Mouse (Mus musculus): ENCODE data around the gene Nos2.

Gene Nos2

GRCm38 (mm10) chr11:78920411-78920939 lies at the start of gene Nos2:
Gene Nos2, plus strand, starts transcription at chr11:78920787.
- ChIA-PET CTCF (interaction anchor here (0.5 to 1.7 kb wide), 12 partner anchors 24 to 609 kb away, joined by 3 to 10 read pairs (median 4); no protein-coding TSS in a partner anchor), POLR2A (interaction anchor here (0.7 to 1.7 kb wide), 6 partner anchors 10 to 384 kb away, joined by 3 to 4 read pairs (median 3); partner anchors contain the start of genes Ift20 (in 1 of the 4) and Tnfaip1 (in 1 of the 4))

GRCm38 (mm10) chr11:78870891-78871290 lies 49.7 kb upstream of the Nos2 start:
- ChIA-PET POLR2A (interaction anchor here in 1 of 4 experiments (0.7 to 2.8 kb wide), 2 partner anchors 11 to 285 kb away, joined by 3 to 7 read pairs; no protein-coding TSS in a partner anchor), CTCF (interaction anchor here in 2 of 4 experiments (1.2 to 1.3 kb wide), 2 partner anchors 85 kb away, joined by 3 read pairs; no protein-coding TSS in a partner anchor)

GRCm38 (mm10) chr11:78872782-78873181 lies 47.8 kb upstream of the Nos2 start:
- CTCF ChIA-PET = interaction anchor here in 1 of 4 experiments (0.9 kb wide), 1 partner anchor 351 kb away, joined by 3 read pairs; no protein-coding TSS in a partner anchor
- POLR2A ChIA-PET = interaction anchor here in 1 of 4 experiments (0.7 kb wide), 1 partner anchor 52 kb away, joined by 3 read pairs; no protein-coding TSS in a partner anchor

GRCm38 (mm10) chr11:78879727-78880126 lies 40.9 kb upstream of the Nos2 start:
- ChIA-PET POLR2A (no interaction called here), CTCF (no interaction called here)

- POLR2A ChIA-PET = interaction anchor here in 3 of 4 experiments (0.6 to 1.2 kb wide), 4 partner anchors 9 to 920 kb away, joined by 3 read pairs; partner anchors contain the start of gene Nos2 (in 1 of the 3)
- CTCF ChIA-PET = interaction anchor here in 3 of 4 experiments (0.7 to 1.6 kb wide), 7 partner anchors 10 to 430 kb away, joined by 3 to 7 read pairs (median 5); no protein-coding TSS in a partner anchor
Observed at GRCm38 (mm10) chr11:78886693-78887092, 33.9 kb upstream of the Nos2 start.

GRCm38 (mm10) chr11:78887102-78887971 lies 33.2 kb upstream of the Nos2 start:
- CTCF ChIA-PET = interaction anchor here (0.5 to 1.6 kb wide), 7 partner anchors 9 to 1122 kb away, joined by 3 to 7 read pairs (median 4); no protein-coding TSS in a partner anchor
- POLR2A ChIA-PET = interaction anchor here in 1 of 4 experiments (0.6 to 1.2 kb wide), 2 partner anchors 9 to 919 kb away, joined by 3 read pairs; no protein-coding TSS in a partner anchor

- ChIA-PET CTCF (interaction anchor here in 1 of 4 experiments (1.4 kb wide), 1 partner anchor 34 kb away, joined by 5 read pairs; no protein-coding TSS in a partner anchor), POLR2A (no interaction called here)
Observed at GRCm38 (mm10) chr11:78889156-78889555, 31.4 kb upstream of the Nos2 start.

GRCm38 (mm10) chr11:78896357-78897123 lies 24.0 kb upstream of the Nos2 start:
- ChIA-PET CTCF (interaction anchor here (0.6 to 1.9 kb wide), 32 partner anchors 9 to 443 kb away, joined by 3 to 13 read pairs (median 4); partner anchors contain the start of gene Nos2 (in 1 of the 4)), POLR2A (interaction anchor here in 3 of 4 experiments (0.6 to 1.8 kb wide), 4 partner anchors 9 to 1118 kb away, joined by 3 read pairs; no protein-coding TSS in a partner anchor)

GRCm38 (mm10) chr11:78915473-78915872 lies 5.1 kb upstream of the Nos2 start:
- POLR2A ChIA-PET = no interaction called here
- CTCF ChIA-PET = interaction anchor here (0.6 to 1.4 kb wide), 5 partner anchors 8 to 59 kb away, joined by 3 to 6 read pairs (median 3); no protein-coding TSS in a partner anchor

- ChIA-PET POLR2A (interaction anchor here in 2 of 4 experiments (0.5 to 0.6 kb wide), 2 partner anchors 10 to 1265 kb away, joined by 4 to 10 read pairs; no protein-coding TSS in a partner anchor), CTCF (interaction anchor here in 3 of 4 experiments (0.8 to 1.4 kb wide), 4 partner anchors 20 to 40 kb away, joined by 3 to 5 read pairs (median 4); no protein-coding TSS in a partner anchor)
Observed at GRCm38 (mm10) chr11:78916410-78916809, 4.2 kb upstream of the Nos2 start.

- POLR2A ChIA-PET = interaction anchor here in 2 of 4 experiments (1.2 to 1.7 kb wide), 2 partner anchors 33 to 45 kb away, joined by 3 to 4 read pairs; no protein-coding TSS in a partner anchor
- CTCF ChIA-PET = interaction anchor here in 3 of 4 experiments (0.6 to 1.7 kb wide), 6 partner anchors 23 to 63 kb away, joined by 3 to 10 read pairs (median 6); no protein-coding TSS in a partner anchor
Observed at GRCm38 (mm10) chr11:78919745-78920144, 842 bp upstream of the Nos2 start.

GRCm38 (mm10) chr11:78922678-78923407 lies 2.3 kb downstream of the Nos2 start:
- CTCF ChIA-PET = interaction anchor here (0.6 to 2.4 kb wide), 59 partner anchors 8 to 1622 kb away, joined by 3 to 14 read pairs (median 4); no protein-coding TSS in a partner anchor
- POLR2A ChIA-PET = interaction anchor here in 1 of 4 experiments (0.6 kb wide), 1 partner anchor 179 kb away, joined by 3 read pairs; no protein-coding TSS in a partner anchor

- ChIA-PET POLR2A (interaction anchor here in 1 of 4 experiments (0.5 to 1.3 kb wide), 3 partner anchors 24 to 173 kb away, joined by 3 to 4 read pairs (median 3); no protein-coding TSS in a partner anchor), CTCF (interaction anchor here (0.6 to 2.4 kb wide), 22 partner anchors 9 to 432 kb away, joined by 3 to 14 read pairs (median 4); no protein-coding TSS in a partner anchor)
Observed at GRCm38 (mm10) chr11:78924111-78924510, 3.5 kb downstream of the Nos2 start.

- POLR2A ChIA-PET = interaction anchor here in 2 of 4 experiments (0.5 to 1.4 kb wide), 8 partner anchors 12 to 379 kb away, joined by 3 to 7 read pairs (median 3); partner anchors contain the start of gene Ccnq (in 1 of the 2)
- CTCF ChIA-PET = interaction anchor here (0.6 to 1.5 kb wide), 17 partner anchors 27 to 781 kb away, joined by 3 to 11 read pairs (median 3); no protein-coding TSS in a partner anchor
Observed at GRCm38 (mm10) chr11:78924916-78925315, 4.3 kb downstream of the Nos2 start.

- ChIA-PET POLR2A (interaction anchor here in 1 of 4 experiments (1.2 kb wide), 1 partner anchor 33 kb away, joined by 3 read pairs; no protein-coding TSS in a partner anchor), CTCF (interaction anchor here in 2 of 4 experiments (0.5 to 1.0 kb wide), 2 partner anchors 48 to 153 kb away, joined by 3 read pairs; no protein-coding TSS in a partner anchor)
Observed at GRCm38 (mm10) chr11:78929345-78929744, 8.8 kb downstream of the Nos2 start.

GRCm38 (mm10) chr11:78934307-78934706 lies 13.7 kb downstream of the Nos2 start:
- CTCF ChIA-PET = interaction anchor here in 2 of 4 experiments (0.6 to 1.5 kb wide), 3 partner anchors 22 to 576 kb away, joined by 3 read pairs; no protein-coding TSS in a partner anchor
- POLR2A ChIA-PET = no interaction called here
